Mouse (Mus musculus) midbrain, embryonic 15.5 days (tissue): ENCODE data around the gene Apoa2. TPM values are rescaled to one million over a fixed set of nuclear protein-coding genes. Genes with fewer than 3 reads are reported as not detected.

ENCODE experiments used
- ATAC-seq: fragments of 200-750 bp; cut with Nextera tagmentation; replicated peaks from 2 replicates; pipeline ENCODE4 v1.8.0; 2017; ENCODE audit warnings: moderate TSS enrichment
- H3K27ac ChIP-seq: fragments of 300-500 bp; sonication (generic); 2 replicates; pipeline ENCODE4 v1.5.1; 2015; ENCODE audit warnings: mild to moderate bottlenecking, inconsistent platforms
- H3K27me3 ChIP-seq: fragments of 300-500 bp; sonication (generic); replicated peaks from 2 replicates; pipeline ENCODE4 v1.6.1; 2015; ENCODE audit warnings: inconsistent platforms
- H3K36me3 ChIP-seq: fragments of 300-500 bp; sonication (generic); replicated peaks from 2 replicates; pipeline ENCODE4 v1.6.1; 2015; ENCODE audit warnings: inconsistent platforms
- H3K4me1 ChIP-seq: fragments of 300-500 bp; sonication (generic); 2 replicates; pipeline ENCODE4 v1.6.1; 2015; ENCODE audit warnings: inconsistent platforms
- H3K4me2 ChIP-seq: fragments of 300-500 bp; sonication (generic); 2 replicates; pipeline ENCODE4 v1.6.1; 2015; ENCODE audit warnings: inconsistent platforms, mild to moderate bottlenecking, moderate library complexity
- H3K4me3 ChIP-seq: fragments of 300-500 bp; sonication (generic); 2 replicates; pipeline ENCODE4 v1.5.1; 2015; ENCODE audit warnings: mild to moderate bottlenecking, inconsistent platforms
- H3K9ac ChIP-seq: fragments of 300-500 bp; sonication (generic); 2 replicates; pipeline ENCODE4 v1.6.1; 2015; ENCODE audit warnings: mild to moderate bottlenecking, inconsistent platforms
- H3K9me3 ChIP-seq: fragments of 300-500 bp; sonication (generic); 2 replicates; pipeline ENCODE4 v1.6.1; 2016; ENCODE audit warnings: inconsistent platforms
- WGBS: fragments of 180-500 bp; shearing (Covaris S2); methylation state at CpG from one replicate; pipeline ENCODE4 v1.1.7; 2015; ENCODE audit warnings: mixed read lengths; 5-methylcytosine and 5-hydroxymethylcytosine counted together
- polyA plus RNA-seq: library from polyadenylated mRNA; unstranded; fragments of >200 nt; fragmentation: Nextera tagmentation; extraction: Ambion mirVana; gene quantifications from 2 replicates; pipeline ENCODE4 v1.2.1, GENCODE M21; 2015

Gene Apoa2
- polyA plus RNA-seq, 1 experiment from 2014 or later, result 3.4 TPM

DNA sequence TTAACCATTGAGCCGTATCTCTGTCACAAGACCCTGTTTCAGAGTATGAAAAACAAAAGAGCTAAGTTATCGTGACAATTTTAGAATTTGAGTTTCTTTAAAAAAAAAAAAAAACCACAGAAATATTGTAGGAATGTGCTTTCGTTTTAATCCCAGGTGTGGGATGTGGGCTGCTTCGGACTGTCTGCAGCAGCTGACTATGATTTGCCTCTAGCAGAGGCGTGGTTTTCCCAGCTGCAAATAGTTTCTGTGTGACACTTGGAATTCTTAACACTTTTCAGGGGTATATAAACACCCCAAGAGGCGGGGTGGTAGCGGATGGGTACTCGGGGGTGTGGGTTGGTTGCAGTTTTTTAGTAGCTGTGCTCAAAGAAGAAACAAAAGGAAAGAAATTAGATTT is 20.5 kb downstream of the Apoa2 start:
- ATAC-seq, result no peak
- 96% methylated on average over 8 of the region's 8 CpGs for WGBS
- no peak overlapping the region for H3K27ac ChIP-seq
- H3K9me3 ChIP-seq, result no peaks in the 10 kb centered on the region
- H3K4me2 ChIP-seq, result no peak overlapping the region
- H3K27me3 ChIP-seq, result no peaks in the 10 kb centered on the region
- peaks cover 28% of the 10 kb centered on the region for H3K4me1 ChIP-seq
- no peak overlapping the region for H3K4me3 ChIP-seq
- H3K9ac ChIP-seq, result no peak overlapping the region
- peaks cover 10% of the 10 kb centered on the region; the same call in 1 of the 2 replicates for H3K36me3 ChIP-seq

DNA sequence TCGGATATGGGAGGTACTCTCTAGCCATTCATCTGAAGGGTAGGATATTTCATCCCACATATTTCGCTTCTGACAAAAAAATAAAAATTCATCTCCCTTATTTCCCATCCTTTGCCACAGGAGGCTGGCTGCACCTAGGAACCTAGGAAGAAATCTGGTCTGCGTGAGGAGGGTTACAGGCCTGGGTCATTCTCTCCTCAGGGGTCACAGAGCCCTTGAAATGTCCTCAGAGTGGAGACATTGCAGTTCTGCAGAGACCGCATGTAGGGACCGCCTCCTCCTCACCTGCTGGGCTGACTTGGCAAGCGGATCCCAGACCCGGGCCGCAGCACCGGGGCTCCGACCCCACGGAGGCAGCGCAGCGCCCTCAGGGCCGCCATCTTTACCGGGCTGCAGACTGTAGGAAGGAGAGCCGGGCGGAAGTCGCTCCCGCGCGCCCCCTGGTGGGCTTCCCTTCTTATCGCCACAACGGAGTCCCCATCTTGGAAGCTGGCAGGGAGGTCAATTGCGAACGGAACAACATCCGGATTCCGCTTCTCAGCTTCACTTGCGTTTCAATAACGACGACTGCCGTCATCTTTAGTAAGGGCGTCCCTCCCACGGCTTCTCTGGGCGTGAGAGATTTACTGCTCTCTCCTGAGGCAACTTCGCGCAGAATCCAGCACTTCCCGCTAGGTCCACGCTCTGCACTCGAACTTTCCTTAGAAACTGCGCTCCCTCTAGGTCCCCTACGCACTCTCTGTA is 22.0 kb downstream of the Apoa2 start:
- under 1% methylated on average over 41 of the region's 41 CpGs for WGBS
- peak; percentile 94 for ATAC-seq
- H3K9me3 ChIP-seq, result no peaks in the 10 kb centered on the region
- H3K27me3 ChIP-seq, result no peaks in the 10 kb centered on the region
- H3K27ac ChIP-seq, result peak overlapping the region; percentile 75
- peak overlapping the region; percentile 66 for H3K4me3 ChIP-seq
- peak overlapping the region; percentile 75 for H3K4me2 ChIP-seq
- H3K36me3 ChIP-seq, result peaks cover 3% of the 10 kb centered on the region; the same call in 1 of the 2 replicates
- H3K4me1 ChIP-seq, result peaks cover 44% of the 10 kb centered on the region
- peak overlapping the region; percentile 81 for H3K9ac ChIP-seq

DNA sequence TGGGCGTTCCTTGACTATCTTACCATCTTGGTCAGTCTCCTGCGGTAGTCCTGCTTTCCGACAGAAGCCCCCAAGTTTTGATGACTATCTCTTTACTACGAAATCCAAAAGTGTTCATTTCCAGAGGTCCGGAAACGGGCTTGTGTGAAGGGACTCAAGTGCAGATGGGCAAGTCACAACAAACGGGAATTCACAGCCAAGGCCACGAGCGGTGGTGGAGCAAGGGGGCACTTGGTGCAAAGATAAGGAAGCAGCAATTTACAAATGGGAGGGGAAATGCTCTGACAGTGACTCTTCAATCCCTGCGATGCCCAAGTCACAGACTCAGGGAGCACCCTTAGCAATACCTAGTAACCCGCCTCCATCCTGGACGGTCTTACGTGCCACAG is 22.6 kb downstream of the Apoa2 start:
- Histone ChIP-seq H3K4me3 (peak overlapping the region; percentile 66), H3K9ac (peak overlapping the region; percentile 26; the same call in 1 of the 2 replicates), H3K27ac (peak overlapping the region; percentile 75), H3K4me2 (peak overlapping the region; percentile 75), H3K9me3 (no peaks in the 10 kb centered on the region), H3K36me3 (peaks cover 3% of the 10 kb centered on the region; the same call in 1 of the 2 replicates), H3K4me1 (peaks cover 49% of the 10 kb centered on the region), H3K27me3 (no peaks in the 10 kb centered on the region)
- ATAC-seq, result peak; percentile 9
- WGBS, result 15% methylated on average over 13 of the region's 13 CpGs

DNA sequence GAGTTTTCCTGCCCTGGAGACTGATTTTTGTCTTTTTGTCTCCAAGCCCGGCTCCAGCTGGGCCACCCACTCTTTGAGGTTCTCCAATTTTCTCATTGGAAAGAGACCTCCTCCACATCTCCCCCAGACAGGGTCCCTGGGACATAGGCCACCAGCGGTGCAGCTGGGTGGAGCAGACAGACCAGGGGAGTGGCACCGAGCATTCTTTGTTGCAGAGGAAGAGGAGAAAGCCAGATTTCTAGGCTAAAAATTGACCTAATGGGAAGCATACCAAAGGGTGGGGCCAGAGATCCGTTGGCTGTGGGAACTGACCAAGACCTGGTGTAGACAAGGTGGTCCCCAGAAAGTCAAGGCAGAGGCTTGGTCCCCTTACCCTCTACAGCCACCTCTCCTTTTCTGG is 23.1 kb downstream of the Apoa2 start:
- WGBS, result 29% methylated on average over 4 of the region's 4 CpGs
- H3K4me3 ChIP-seq, result peak overlapping the region; percentile 66

DNA sequence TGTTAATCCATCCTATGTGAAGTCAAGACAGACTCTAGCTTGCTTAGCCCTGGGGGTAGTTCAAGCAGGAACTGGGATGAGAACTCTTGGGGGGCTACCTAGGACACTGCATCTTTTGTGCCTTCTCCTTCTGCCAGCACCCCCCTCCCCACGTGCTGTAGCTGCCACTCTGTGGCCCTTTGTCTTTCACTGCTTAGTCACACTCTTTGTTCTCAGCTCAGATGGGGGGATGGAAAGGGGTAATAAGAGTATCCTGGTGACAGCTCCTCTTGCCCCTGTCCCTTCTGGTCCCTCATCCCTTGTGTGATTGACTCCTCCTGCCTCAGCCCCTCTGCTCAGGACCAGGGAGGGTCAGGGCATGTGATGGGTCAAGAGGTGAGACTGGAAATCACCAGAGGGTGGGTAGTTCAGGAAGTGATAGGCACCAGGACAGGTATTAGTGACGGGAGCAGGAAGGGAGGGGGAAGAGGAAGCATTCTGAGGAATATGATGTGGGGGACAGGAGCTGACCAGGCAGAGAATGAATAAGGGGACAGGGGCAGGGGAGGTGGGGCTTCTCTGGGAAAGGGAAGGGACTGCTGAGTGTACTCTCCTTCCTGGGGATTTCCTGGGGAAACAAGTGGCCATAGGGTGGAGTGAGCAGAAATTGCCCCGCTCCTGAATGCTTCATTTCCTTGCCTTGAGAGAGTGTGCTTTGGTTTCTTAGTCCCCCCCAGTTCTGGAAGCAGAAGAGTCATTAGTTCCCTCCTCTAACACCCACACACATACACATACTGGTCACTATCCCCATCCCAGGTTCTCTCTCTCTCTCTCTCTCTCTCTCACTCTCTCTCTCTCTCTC is 23.8 kb downstream of the Apoa2 start:
- Histone ChIP-seq H3K4me3 (no peak overlapping the region), H3K27ac (0 out of 2 replicates have a peak overlapping the region, but pooled peaks have one; percentile 75), H3K4me2 (no peak overlapping the region), H3K9ac (no peak overlapping the region), H3K9me3 (no peaks in the 10 kb centered on the region), H3K4me1 (peaks cover 53% of the 10 kb centered on the region), H3K36me3 (no peaks in the 10 kb centered on the region; the same call in 1 of the 2 replicates), H3K27me3 (no peaks in the 10 kb centered on the region)
- WGBS, result 39% methylated on average over 3 of the region's 3 CpGs
- no peak for ATAC-seq

More for the DNA sequence above, 23.1 kb downstream of the Apoa2 start:
- Histone ChIP-seq H3K9ac (no peak overlapping the region), H3K27ac (peak overlapping the region; percentile 75), H3K36me3 (no peaks in the 10 kb centered on the region; the same call in 1 of the 2 replicates), H3K4me2 (peak overlapping the region; percentile 75), H3K9me3 (no peaks in the 10 kb centered on the region), H3K27me3 (no peaks in the 10 kb centered on the region), H3K4me1 (peaks cover 53% of the 10 kb centered on the region)
- ATAC-seq, result no peak

DNA sequence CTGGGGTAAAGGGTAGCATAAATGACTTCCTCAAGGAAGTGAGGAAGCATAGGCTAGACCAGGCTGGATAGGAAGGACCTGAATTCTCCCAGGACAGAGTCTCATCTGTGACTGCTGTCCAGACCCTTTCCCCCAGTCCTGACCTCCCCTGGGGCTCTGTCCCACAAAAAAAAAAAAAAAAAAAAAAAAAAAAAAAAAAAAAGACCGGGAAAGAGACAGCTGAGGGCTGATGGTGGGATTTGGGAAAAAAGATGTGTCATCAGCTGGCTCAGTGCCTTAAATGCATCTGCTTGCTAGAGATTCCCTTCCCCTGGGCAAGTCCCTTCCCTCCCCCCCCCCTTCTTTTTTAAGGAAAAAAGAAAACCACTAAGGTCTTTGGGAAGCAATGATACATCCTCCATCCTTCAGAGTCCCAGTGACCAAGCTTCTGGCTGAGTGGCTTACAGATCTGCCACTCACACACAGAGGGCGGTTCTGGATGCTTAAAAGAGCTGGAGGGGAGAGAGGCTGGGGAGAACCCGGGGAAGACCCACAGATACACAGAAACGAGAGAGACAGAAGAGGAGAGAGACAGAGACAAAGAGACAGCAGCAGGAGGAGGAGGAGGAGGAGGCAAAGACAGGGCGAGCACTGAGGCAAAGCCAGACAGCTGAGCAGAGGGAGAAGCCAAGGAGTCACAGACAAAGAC is 25.2 kb downstream of the Apoa2 start, which contains the start of gene Adamts4:
Gene Adamts4, plus strand, starts transcription at position 509 of the 688 bp plus-strand sequence.
- Histone ChIP-seq H3K4me3 (peak within 1 kb of the TSS; percentile 30), H3K27me3 (no peaks in the 10 kb centered on the region), H3K36me3 (no peaks in the 10 kb centered on the region), H3K4me2 (peak within 1 kb of the TSS; percentile 56), H3K4me1 (peaks cover 53% of the 10 kb centered on the region), H3K9me3 (no peaks in the 10 kb centered on the region), H3K27ac (peak within 1 kb of the TSS; percentile 45), H3K9ac (peak within 1 kb of the TSS; percentile 43; the same call in 1 of the 2 replicates)
- no peak for ATAC-seq
- WGBS, result 18% methylated on average over 5 of the region's 5 CpGs

DNA sequence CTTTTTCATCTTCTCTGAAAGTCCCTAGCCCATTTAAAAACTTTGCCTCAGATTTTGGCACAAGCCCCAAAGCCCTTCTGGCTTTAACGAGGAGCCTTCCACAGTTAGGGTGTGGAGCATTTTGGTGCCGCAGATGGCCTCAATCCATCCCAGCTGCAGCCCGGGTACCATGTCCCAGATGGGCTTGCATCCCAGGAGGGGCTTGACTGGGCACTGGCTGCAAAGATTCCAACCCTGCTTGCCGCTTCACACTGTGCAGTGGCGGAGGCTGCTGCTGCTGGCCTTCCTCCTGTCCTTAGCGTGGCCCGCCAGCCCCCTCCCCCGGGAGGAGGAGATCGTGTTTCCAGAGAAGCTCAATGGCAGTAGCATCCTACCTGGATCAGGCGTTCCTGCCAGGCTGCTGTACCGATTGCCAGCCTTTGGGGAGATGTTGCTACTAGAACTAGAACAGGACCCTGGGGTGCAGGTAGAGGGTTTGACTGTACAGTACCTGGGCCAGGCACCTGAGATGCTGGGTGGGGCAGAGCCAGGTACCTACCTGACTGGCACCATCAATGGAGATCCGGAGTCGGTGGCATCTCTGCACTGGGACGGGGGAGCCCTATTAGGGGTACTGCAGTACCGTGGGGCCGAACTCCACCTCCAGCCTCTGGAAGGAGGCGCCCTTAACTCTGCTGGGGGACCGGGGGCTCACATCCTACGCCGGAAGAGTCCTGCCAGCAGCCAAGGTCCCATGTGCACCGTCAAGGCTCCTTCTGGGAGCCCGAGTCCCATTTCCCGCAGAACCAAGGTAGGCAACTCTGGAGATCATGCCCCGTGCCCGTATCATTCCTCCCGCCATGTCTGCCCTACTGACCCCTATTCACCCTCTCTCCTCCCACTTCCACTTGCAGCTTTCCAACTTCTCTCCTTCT is 26.1 kb downstream of the Apoa2 start, which contains the start of gene Ndufs2:
Gene Ndufs2, minus strand, starts transcription at position 709 of the 914 bp plus-strand sequence.
- Histone ChIP-seq H3K9ac (peak within 1 kb of the TSS; percentile 43; the same call in 1 of the 2 replicates), H3K4me3 (peak within 1 kb of the TSS; percentile 30), H3K36me3 (no peaks in the 10 kb centered on the region), H3K4me1 (peaks cover 47% of the 10 kb centered on the region), H3K9me3 (no peaks in the 10 kb centered on the region), H3K4me2 (peak within 1 kb of the TSS; percentile 56), H3K27me3 (no peaks in the 10 kb centered on the region), H3K27ac (peak within 1 kb of the TSS; percentile 45)
- ATAC-seq, result no peak
- WGBS, result 10% methylated on average over 26 of the region's 26 CpGs

DNA sequence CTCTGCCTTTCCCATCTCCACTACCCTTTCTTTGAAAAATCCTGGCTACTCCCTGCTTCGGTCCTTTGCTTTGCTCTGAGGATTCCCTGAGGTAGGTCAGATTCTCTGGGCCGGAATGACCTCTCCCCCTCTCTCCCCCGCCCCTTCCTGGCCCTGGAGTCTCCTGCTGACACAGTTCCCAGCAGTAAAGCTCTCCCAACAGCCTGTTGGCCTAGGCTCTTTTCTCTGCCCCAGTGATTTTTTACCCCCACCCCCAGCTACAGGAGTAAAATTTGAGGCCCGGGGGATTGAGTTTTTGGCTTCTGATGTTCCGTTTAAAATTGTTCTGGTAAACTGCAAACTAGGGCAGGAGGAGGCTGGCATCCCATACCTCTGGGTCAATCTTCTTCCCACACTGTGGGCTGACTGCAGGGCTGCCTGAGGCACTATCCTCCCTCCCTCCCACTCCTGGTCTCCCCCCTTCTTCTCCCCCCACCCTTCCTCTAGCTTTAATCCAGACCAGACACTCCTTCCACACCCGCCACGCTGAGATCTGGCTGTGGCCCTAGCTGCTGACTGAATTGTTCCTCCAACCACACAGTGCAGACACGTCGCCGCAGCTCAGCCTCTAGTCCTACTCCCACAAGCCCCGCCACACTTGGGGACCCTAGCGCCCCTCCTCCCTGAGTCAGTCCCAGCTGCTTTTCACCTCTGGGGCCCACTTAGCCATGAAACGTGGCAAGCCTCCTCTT is 26.9 kb downstream of the Apoa2 start:
- WGBS, result 6% methylated on average over 13 of the region's 13 CpGs
- Histone ChIP-seq H3K27me3 (no peaks in the 10 kb centered on the region), H3K9me3 (no peaks in the 10 kb centered on the region), H3K4me3 (peak overlapping the region; percentile 30), H3K27ac (peak overlapping the region; percentile 36; the same call in 1 of the 2 replicates), H3K4me2 (peak overlapping the region; percentile 56), H3K9ac (no peak overlapping the region; the same call in 1 of the 2 replicates), H3K4me1 (peaks cover 41% of the 10 kb centered on the region), H3K36me3 (no peaks in the 10 kb centered on the region)
- ATAC-seq, result peak; percentile 8; the same call in 1 of the 2 replicates

DNA sequence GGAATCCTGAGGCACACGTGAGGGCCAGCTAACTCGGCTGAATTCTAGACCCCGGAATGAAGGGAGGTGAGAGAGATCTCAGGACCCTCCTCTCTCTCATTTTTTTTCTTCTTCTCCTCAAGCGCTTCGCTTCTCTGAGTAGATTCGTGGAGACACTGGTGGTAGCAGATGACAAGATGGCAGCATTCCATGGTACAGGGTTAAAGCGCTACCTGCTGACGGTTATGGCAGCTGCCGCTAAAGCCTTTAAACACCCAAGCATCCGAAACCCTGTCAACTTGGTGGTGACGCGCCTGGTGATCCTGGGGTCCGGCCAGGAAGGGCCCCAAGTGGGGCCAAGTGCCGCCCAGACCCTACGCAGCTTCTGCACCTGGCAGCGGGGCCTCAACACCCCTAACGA is 27.6 kb downstream of the Apoa2 start:
- H3K4me3 ChIP-seq, result 0 out of 2 replicates have a peak overlapping the region, but pooled peaks have one; percentile 30
- ATAC-seq, result no peak

DNA sequence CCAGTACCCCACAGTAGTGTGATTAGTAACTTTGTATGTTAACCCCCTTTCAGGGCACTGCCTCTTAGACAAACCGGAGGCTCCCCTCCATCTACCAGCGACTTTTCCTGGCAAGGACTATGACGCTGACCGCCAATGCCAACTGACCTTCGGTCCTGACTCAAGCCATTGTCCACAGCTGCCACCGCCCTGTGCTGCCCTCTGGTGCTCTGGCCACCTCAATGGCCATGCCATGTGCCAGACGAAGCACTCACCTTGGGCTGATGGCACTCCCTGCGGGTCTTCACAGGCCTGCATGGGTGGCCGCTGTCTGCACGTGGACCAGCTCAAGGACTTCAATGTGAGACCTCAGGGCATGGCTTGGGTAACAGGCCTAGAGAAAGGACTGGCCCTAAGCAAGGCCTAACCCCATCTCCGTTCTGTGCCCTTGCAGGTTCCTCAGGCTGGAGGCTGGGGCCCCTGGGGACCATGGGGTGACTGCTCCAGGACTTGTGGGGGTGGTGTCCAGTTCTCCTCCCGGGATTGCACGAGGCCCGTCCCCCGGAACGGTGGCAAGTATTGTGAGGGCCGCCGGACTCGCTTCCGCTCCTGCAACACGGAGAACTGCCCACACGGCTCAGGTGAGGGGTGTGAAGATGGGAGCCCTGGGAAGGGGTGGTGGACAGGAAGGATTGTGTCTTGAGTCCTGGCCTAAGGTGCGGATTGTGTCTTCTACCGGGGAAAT is 31.4 kb downstream of the Apoa2 start:
- no peaks in the 10 kb centered on the region; the same call in 1 of the 2 replicates for H3K27me3 ChIP-seq
- 90% methylated on average over 24 of the region's 24 CpGs for WGBS
- no peak overlapping the region for H3K9ac ChIP-seq
- H3K27ac ChIP-seq, result no peak overlapping the region
- no peak for ATAC-seq
- H3K4me1 ChIP-seq, result peaks cover 18% of the 10 kb centered on the region
- no peak overlapping the region for H3K4me2 ChIP-seq
- H3K4me3 ChIP-seq, result no peak overlapping the region
- no peaks in the 10 kb centered on the region for H3K36me3 ChIP-seq
- H3K9me3 ChIP-seq, result no peaks in the 10 kb centered on the region

More for the DNA sequence above, 27.6 kb downstream of the Apoa2 start:
- no peak overlapping the region; the same call in 1 of the 2 replicates for H3K9ac ChIP-seq
- peak overlapping the region; percentile 56 for H3K4me2 ChIP-seq
- 46% methylated on average over 17 of the region's 17 CpGs for WGBS
- H3K27me3 ChIP-seq, result no peaks in the 10 kb centered on the region
- no peaks in the 10 kb centered on the region for H3K36me3 ChIP-seq
- H3K9me3 ChIP-seq, result no peaks in the 10 kb centered on the region
- H3K4me1 ChIP-seq, result peaks cover 42% of the 10 kb centered on the region
- H3K27ac ChIP-seq, result peak overlapping the region; percentile 36; the same call in 1 of the 2 replicates
